Mouse (Mus musculus) layer of hippocampus, postnatal 14 days (tissue): ENCODE results near the gene Olfr1454. TPM values are rescaled to one million over a fixed set of nuclear protein-coding genes. Genes with fewer than 3 reads are reported as not detected.

Experiments
- DNase-seq, 2 experiments: peaks; one replicate each; pipeline ENCODE4 v3.0.0; 2021 to 2022; ENCODE audit warnings: low spot score in 2 of 2, mixed read lengths in 1 of 2
- long read RNA-seq, 2 experiments: library from polyadenylated mRNA; stranded (forward); transcript quantifications; one replicate each; pipeline ENCODE4 v2.0.0; 2021
- total RNA-seq, 2 experiments: library from RNA; stranded (reverse); gene quantifications; 2 replicates each; pipeline ENCODE4 v1.2.3; 2021

Olfr1454 gene
- not detected for total RNA-seq
- long read RNA-seq, experiment 1, result 0 reads
- long read RNA-seq, experiment 2, result 0 reads

GRCm38 (mm10) chr19:13060310-13060709 lies at the start of gene Olfr1454:
Olfr1454 (plus strand) TSS chr19:13060610.
- DNase-seq, result no peak

DNA sequence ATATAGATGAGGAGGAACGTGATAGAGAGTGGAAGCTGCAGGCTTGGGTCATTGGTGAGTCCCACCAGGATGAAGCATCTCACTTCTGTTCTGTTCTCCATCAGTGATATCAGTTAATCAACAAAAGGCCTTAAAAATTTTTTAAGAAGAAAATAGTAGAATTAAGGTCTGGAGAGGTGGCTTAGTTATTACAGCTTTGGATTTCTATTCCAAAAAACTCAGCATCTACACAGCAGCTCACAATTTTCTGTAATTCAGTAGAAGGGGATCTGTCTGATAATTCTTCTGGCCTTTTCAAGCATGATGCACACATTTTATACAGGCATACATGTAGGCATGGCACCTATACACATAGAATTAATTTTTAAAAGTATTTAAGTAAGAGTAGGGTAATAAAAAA lies 32.2 kb upstream of the Olfr1454 start, which contains the start of gene Olfr1453:
Gene Olfr1453 (minus strand): TSS at position 101 of the 400 bp plus-strand sequence.
- DNase-seq, result no peak

GRCm38 (mm10) chr19:13093908-13094307 lies 33.5 kb downstream of the Olfr1454 start:
- DNase-seq, result no peak

DNA sequence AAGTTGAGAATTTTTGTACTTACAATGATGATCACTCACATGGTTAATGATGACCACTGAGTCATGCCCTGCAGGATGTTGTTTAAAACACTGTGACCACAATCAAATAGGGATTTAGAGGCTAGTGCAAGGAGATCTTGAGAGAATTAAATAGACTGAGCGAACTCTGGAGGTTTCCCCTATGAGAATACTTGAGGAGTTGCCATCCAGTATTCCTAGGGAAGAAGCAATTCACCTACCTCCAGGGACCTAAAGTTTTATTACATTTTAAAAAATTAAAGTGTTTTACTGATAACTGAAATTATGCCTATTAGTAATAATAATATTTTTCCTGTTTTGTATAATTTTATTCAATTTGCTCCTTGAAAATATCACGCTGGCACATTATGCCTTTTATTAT lies 37.4 kb downstream of the Olfr1454 start, which contains the start of gene Olfr1457:
Gene Olfr1457 (minus strand): TSS at position 101 of the 400 bp plus-strand sequence.
- DNase-seq, result no peak

GRCm38 (mm10) chr19:13106675-13107074 lies 46.3 kb downstream of the Olfr1454 start, which contains the start of gene Olfr1458:
Olfr1458 (minus strand) TSS chr19:13106775.
- no peak for DNase-seq

Other genes with a start within 250 kb of the Olfr1454 start
- gene Gm5244, start 213.9 kb upstream of the Olfr1454 start, total RNA-seq, result not detected
- gene Olfr1444, start 203.3 kb upstream of the Olfr1454 start, total RNA-seq, result not detected
- not detected for gene Olfr1445, start 176.8 kb upstream of the Olfr1454 start, total RNA-seq
- not detected for gene Olfr1446, start 167.1 kb upstream of the Olfr1454 start, total RNA-seq
- not detected for gene Olfr1447, start 156.9 kb upstream of the Olfr1454 start, total RNA-seq
- not detected for gene Olfr1448, start 136.2 kb upstream of the Olfr1454 start, total RNA-seq
- gene Olfr1449, start 129.8 kb upstream of the Olfr1454 start, total RNA-seq, result not detected
- gene Olfr1450, start 110.4 kb upstream of the Olfr1454 start, total RNA-seq, result not detected
- not detected for gene Olfr1451, start 65.6 kb upstream of the Olfr1454 start, total RNA-seq
- not detected for gene Olfr1453, start 32.3 kb upstream of the Olfr1454 start, total RNA-seq
- gene Olfr1457, start 37.3 kb downstream of the Olfr1454 start, total RNA-seq, result not detected
- gene Olfr1458, start 46.2 kb downstream of the Olfr1454 start, total RNA-seq, result not detected
- gene Olfr1459, start 88.9 kb downstream of the Olfr1454 start, total RNA-seq, result under 1 TPM; 0.09 to 0.10 TPM
- gene Olfr1461, start 102.4 kb downstream of the Olfr1454 start, total RNA-seq, result not detected
- gene Olfr1462, start 125.1 kb downstream of the Olfr1454 start, total RNA-seq, result not detected
- not detected for gene Olfr1463, start 170.7 kb downstream of the Olfr1454 start, total RNA-seq